Mouse (Mus musculus): ENCODE measurements around the gene Tenm4.

Tenm4 gene

GRCm38 (mm10) chr7:96352671-96353070 is 181.6 kb downstream of the Tenm4 start:
- no peak for DNase-seq

- DNase-seq: no peak
These were observed 185.3 kb downstream of the Tenm4 start for GRCm38 (mm10) chr7:96356285-96356811.

- DNase-seq: no peak
These were observed 186.5 kb downstream of the Tenm4 start for GRCm38 (mm10) chr7:96357550-96357949.

- DNase-seq: no peak
These were observed 192.3 kb downstream of the Tenm4 start for GRCm38 (mm10) chr7:96363311-96363710.

- no peak for DNase-seq
These were observed 198.9 kb downstream of the Tenm4 start for GRCm38 (mm10) chr7:96369947-96370346.

- no peak for DNase-seq
These were observed 203.1 kb downstream of the Tenm4 start for GRCm38 (mm10) chr7:96374004-96374663.

- DNase-seq: no peak
These were observed 204.5 kb downstream of the Tenm4 start for GRCm38 (mm10) chr7:96375507-96375906.

- no peak for DNase-seq
These were observed 212.9 kb downstream of the Tenm4 start for GRCm38 (mm10) chr7:96383686-96384528.

- no peak for DNase-seq
These were observed 213.9 kb downstream of the Tenm4 start for GRCm38 (mm10) chr7:96384726-96385500.

- no peak for DNase-seq
These were observed 214.8 kb downstream of the Tenm4 start for GRCm38 (mm10) chr7:96385850-96386249.

- DNase-seq: no peak
These were observed 219.1 kb downstream of the Tenm4 start for GRCm38 (mm10) chr7:96390034-96390670.

- DNase-seq: no peak
These were observed 219.8 kb downstream of the Tenm4 start for GRCm38 (mm10) chr7:96390894-96391293.

- DNase-seq: no peak
These were observed 220.9 kb downstream of the Tenm4 start for GRCm38 (mm10) chr7:96391797-96392472.

- DNase-seq: no peak
These were observed 221.6 kb downstream of the Tenm4 start for GRCm38 (mm10) chr7:96392600-96392999.

GRCm38 (mm10) chr7:96397940-96398339 is 226.9 kb downstream of the Tenm4 start:
- no peak for DNase-seq

- peak; percentile 11 for DNase-seq
These were observed 229.4 kb downstream of the Tenm4 start for GRCm38 (mm10) chr7:96400411-96400810.

- DNase-seq: no peak
These were observed 235.7 kb downstream of the Tenm4 start for GRCm38 (mm10) chr7:96406630-96407214.

GRCm38 (mm10) chr7:96408161-96408889 is 237.3 kb downstream of the Tenm4 start:
- no peak for DNase-seq

GRCm38 (mm10) chr7:96409323-96409880 is 238.4 kb downstream of the Tenm4 start:
- peak; percentile 17 for DNase-seq

- no peak for DNase-seq
These were observed 242.8 kb downstream of the Tenm4 start for GRCm38 (mm10) chr7:96413822-96414221.

Data from right cerebral cortex, postnatal 25 days (tissue).